Mouse (Mus musculus): Measurements from ENCODE around the gene Orc3.

GRCm38 (mm10) chr4:34566226-34566625 lies 48.5 kb downstream of the Orc3 start:
- TF ChIP-seq CTCF (conservative IDR thresholded peaks at IDR 0.05; ENCODE audit: low read length) (no peak), NANOG (IDR thresholded peaks at IDR 0.05; ENCODE audit: borderline replicate concordance, low read length) (no peak)
